Mouse (Mus musculus): ENCODE results near the gene C1ql1. TPM values are rescaled to one million over a fixed set of nuclear protein-coding genes. Genes with fewer than 3 reads are reported as not detected.

Gene C1ql1
- total RNA-seq, 2 experiments from 2014 or later, result 0.22 to 0.34 TPM

DNA sequence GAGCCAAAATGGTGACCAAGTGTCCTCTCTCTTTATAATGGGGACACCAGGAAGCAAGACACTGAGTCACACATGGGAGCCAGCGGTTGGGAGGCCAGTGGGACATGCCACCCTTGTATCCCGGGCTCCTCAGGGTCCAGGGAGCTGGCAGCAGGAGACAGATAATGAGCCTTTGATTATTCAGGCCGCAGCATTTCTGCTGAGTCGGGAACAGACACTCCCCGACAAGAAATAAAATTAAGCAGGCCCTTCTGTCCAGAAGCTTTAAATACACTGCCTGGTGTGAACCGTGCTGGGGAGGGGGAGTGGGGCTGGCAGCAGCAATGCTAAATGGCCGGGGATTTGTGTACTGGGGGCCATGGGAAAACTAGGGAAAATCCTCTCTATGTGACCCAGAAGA is 35.1 kb downstream of the C1ql1 start:
- intact Hi-C loops (cut with DNase I), result no loop called here
- no peak for DNase-seq

DNA sequence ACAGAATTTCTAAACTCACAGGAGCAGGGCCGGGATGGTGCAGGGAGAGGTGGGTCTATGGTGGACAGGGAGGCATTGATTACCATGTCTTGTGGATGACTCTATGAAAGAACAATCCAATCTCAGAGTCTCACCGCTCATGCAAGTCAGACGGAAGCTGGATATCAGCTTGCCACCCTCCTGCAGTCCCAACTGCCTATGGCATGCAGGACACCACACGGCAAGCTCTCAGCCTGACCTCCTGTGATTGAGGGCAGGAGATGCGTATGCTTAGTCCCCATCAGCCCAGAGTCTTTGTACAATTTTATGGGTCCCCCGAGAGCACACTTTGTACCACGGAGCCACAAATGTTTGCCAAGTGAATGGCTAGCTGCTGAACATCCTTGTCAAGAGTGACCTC is 42.8 kb downstream of the C1ql1 start:
- DNase-seq, result no peak
- intact Hi-C loops (cut with DNase I), result no loop called here

DNA sequence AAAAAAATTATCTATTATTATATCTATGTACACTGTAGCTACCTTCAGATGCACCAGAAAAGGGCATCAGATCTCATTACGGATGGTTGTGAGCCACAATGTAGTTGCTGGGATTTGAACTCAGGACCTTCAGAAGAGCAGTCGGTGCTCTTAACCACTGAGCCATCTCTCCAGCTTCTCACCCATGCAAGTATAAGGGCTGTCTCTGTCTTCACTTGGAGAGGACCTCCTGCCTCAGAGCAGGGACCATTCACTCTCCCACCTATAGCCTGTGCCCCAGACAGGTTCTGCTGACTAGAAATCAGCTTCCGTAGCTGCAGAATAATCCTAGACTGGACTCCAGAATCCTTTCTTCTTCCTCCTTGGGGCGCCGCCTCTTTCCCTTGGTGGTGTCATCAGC is 44.4 kb downstream of the C1ql1 start:
- no peak for DNase-seq
- intact Hi-C loops (cut with DNase I), result no loop called here

DNA sequence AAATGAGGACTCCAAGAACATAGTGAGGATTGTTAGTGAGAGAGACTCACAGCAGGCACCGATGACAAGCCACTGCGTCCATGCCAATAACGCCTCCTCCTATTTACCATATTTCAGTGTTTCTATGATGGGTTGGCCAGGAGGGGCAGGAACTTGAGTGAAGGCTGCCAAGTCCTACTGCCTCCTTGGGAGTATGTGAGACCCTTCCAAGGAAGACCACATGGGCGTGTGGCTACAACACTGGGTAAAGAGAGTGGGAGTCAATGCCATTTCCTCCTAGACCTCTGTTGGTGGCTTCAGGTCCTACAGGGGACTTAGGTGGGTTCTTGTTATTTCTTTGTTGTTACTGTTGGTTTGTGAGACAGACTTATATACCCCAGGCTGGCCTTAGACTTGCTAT is 45.3 kb downstream of the C1ql1 start:
- no peak for DNase-seq
- intact Hi-C loops (cut with DNase I), result loop anchor here (1.0 kb wide), 1 partner anchor 153 kb away; no protein-coding TSS in a partner anchor

DNA sequence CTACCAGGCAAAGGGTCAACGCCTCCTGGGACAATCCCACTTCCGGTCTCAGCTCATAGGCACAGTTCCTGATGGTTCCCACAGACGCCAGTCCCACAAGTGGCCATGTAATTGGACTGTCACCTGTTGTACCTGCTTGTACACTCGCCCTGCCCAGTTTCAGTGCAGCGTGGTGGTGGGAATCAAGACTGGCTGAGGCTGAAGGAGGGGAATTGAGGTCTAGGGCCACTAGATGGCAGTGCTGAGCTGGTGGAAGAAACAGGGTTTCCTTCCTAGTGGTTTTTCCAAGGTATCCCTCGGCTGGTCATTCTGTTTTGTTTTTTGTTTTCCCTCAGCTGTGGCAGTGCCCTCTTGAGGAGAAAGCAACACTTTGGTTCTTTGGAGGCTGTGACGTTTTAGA is 45.7 kb downstream of the C1ql1 start, which contains the start of gene Gfap:
Gfap (minus strand) TSS at position 150 of the 400 bp plus-strand sequence.
- intact Hi-C loops (cut with DNase I), result loop anchor here (1.0 kb wide), 2 partner anchors 93 to 154 kb away; no protein-coding TSS in a partner anchor
- peak; percentile 85 to 90 for DNase-seq

DNA sequence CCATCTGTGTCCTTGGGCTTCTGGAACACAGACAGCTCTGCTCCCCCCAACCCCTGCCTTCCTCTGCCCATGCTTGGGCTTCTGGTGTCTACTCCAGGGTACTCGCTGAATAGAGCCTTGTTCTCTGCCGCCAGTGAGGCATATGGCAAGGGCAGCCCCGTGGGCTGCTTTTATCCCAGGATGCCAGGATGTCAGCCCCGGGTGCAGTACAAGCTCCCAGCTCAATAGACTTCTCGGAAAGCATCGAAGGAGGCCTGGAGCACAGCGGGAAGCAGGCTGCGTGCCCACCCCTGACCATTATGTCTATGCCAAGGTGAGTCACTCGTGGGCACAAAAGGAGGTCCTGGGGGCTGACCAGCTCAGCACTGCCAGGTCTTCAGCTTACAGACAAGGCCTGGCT is 48.1 kb downstream of the C1ql1 start:
- no peak for DNase-seq
- intact Hi-C loops (cut with DNase I), result no loop called here

DNA sequence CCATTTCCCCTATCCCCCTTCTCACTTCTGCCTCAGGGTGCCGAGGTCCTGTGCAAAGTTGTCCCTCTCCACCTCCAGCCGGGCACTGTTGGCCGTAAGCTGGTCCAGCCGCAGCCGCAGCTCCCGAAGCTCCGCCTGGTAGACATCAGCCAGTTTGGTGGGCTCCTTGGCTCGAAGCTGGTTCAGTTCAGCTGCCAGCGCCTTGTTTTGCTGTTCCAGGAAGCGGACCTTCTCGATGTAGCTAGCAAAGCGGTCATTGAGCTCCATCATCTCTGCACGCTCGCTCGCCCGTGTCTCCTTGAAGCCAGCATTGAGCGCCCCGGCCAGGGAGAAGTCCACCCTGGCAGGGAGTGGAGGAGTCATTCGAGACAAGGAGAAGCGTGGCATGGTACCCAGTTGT is 49.8 kb downstream of the C1ql1 start:
- intact Hi-C loops (cut with DNase I), result no loop called here
- DNase-seq, result no peak

DNA sequence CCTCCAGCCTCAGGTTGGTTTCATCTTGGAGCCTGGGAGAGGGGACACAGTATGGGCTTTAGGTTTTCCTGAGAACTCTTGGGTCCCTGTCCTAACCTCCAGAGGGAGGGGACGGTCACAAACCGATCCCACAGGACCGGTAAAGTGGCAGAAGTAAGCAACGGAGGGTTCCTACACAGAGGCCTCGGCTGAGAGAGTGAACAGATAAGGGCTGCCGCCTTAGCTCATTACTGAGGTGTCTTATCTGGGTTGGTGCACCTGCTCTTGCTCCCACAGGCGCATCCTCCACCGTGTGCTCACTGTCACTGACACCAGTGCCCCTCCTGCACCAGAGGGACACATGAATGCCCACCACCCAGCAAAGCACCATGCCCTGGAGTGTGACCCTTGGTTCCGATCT is 50.7 kb downstream of the C1ql1 start:
- intact Hi-C loops (cut with DNase I), result no loop called here

DNA sequence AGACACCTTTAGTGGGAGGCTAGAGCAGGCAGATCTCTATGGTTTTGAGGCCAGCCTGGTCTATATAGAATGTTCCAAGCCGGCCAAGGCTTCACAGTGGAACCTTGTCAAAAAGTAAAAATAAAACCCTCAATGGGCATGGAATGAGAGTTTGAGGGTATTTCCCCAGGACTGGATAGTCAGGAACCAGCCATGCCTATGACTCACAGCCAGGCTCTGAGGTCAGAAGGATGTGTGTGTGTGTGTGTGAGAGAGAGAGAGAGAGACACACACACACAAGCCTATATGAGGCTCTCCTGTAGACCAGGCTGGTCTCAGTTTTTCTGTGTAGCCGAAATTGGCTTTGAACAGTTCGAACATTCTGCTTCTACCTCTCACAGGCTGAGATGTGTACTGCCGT is 51.8 kb downstream of the C1ql1 start:
- intact Hi-C loops (cut with DNase I), result no loop called here
- no peak for DNase-seq

More for the DNA sequence above, 50.7 kb downstream of the C1ql1 start:
- DNase-seq, result no peak

DNA sequence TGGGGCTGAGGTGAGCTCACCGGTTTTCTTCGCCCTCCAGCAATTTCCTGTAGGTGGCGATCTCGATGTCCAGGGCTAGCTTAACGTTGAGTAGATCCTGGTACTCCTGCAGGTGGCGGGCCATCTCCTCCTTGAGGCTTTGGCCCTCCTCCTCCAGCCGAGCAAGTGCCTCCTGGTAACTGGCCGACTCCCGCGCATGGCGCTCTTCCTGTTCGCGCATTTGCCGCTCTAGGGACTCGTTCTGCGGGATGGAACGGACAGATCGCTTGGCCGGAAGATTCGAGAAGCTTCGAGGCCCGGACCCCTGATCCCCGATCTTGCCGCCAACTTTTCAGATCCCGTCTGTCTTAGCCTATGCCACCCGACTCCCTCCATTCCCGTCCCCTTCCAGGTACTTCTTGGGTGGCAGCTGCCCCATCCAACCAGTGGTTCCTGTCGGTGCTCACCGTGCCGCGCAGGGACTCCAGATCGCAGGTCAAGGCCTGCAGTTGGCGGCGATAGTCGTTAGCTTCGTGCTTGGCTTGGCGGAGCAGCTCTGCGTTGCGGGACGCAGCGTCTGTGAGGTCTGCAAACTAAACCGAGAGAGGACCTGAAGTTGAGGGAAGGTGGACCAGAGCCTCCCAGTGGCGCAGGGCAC is 53.4 kb downstream of the C1ql1 start:
- intact Hi-C loops (cut with DNase I), result no loop called here

DNA sequence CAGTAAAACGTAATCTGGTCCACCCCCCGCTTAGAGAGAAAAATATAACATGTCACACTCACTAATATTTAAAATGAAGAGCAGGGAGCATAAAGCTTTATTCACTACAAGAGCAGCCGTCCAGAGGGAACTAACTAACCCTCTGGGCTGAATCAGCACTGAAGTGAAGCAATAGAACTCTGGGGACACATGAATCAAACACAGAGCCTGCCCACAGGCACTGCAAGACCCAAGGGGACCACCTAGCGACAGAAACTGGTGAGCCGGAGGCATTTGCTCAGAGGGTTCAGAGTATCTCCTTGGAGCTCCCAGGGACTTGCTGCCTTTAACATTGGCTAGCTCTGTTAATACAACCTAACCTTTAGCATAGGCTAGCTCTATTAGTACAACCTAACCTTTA is 56.4 kb downstream of the C1ql1 start:
- no peak for DNase-seq
- intact Hi-C loops (cut with DNase I), result no loop called here

More for the DNA sequence above, 53.4 kb downstream of the C1ql1 start:
- DNase-seq, result peak; percentile 64 to 68

Other genes with a start within 250 kb of the C1ql1 start
- 10 to 100 TPM; 19.7 to 22.7 TPM for gene Ccdc43, start 248.9 kb downstream of the C1ql1 start, total RNA-seq (2021)
- gene Adam11, start 185.2 kb downstream of the C1ql1 start, total RNA-seq (2021), result 1 to 10 TPM; 5.8 TPM
- gene Gjc1, start 127.0 kb downstream of the C1ql1 start, total RNA-seq (2021), result 10 to 100 TPM; 57.7 to 74.8 TPM
- 10 to 100 TPM; 19.0 to 23.1 TPM for gene Higd1b, start 110.8 kb downstream of the C1ql1 start, total RNA-seq (2021)
- 10 to 100 TPM; 48.5 to 59.2 TPM for gene Eftud2, start 65.7 kb downstream of the C1ql1 start, total RNA-seq (2021)
- under 1 TPM; 0.14 to 0.15 TPM for gene Ccdc103, start 65.5 kb downstream of the C1ql1 start, total RNA-seq (2021)
- not detected for gene Fam187a, start 61.5 kb downstream of the C1ql1 start, total RNA-seq (2021)
- gene Gfap, start 45.8 kb downstream of the C1ql1 start, total RNA-seq (2021), result under 1 TPM; 0.17 to 0.25 TPM
- gene Kif18b, start 21.6 kb downstream of the C1ql1 start, total RNA-seq (2021), result 1 to 10 TPM; 5.7 to 6.9 TPM
- gene Nmt1, start 81.5 kb upstream of the C1ql1 start, total RNA-seq (2021), result 10 to 100 TPM; 61.4 to 63.2 TPM
- gene Dcakd, start 81.6 kb upstream of the C1ql1 start, total RNA-seq (2021), result 10 to 100 TPM; 62.5 to 70.5 TPM
- 10 to 100 TPM; 26.7 to 27.7 TPM for gene Plcd3, start 155.0 kb upstream of the C1ql1 start, total RNA-seq (2021)
- gene Acbd4, start 155.0 kb upstream of the C1ql1 start, total RNA-seq (2021), result 10 to 100 TPM; 35.5 to 37.4 TPM
- gene Hexim1, start 169.5 kb upstream of the C1ql1 start, total RNA-seq (2021), result 10 to 100 TPM; 20.4 to 22.6 TPM
- gene Hexim2, start 185.7 kb upstream of the C1ql1 start, total RNA-seq (2021), result 1 to 10 TPM; 3.1 to 3.9 TPM
- 10 to 100 TPM; 14.4 to 15.6 TPM for gene Fmnl1, start 224.4 kb upstream of the C1ql1 start, total RNA-seq (2021)

Measured in heart, postnatal 10 days (tissue).